Mouse (Mus musculus): ENCODE measurements around the gene Mms19. TPM values are rescaled to one million over a fixed set of nuclear protein-coding genes. Genes with fewer than 3 reads are reported as not detected.
"Not testable (repeated sequence)": the region's sequence is repeated elsewhere in the genome, so short reads cannot be mapped to it uniquely, and the experiment has no call there.

The Mms19 gene
- polyA plus RNA-seq, 1 experiment from 2014 or later, result 37.8 TPM

- Histone ChIP-seq H3K4me1 (ENCODE audit: control insufficient read depth, insufficient read depth, low read length) (no peaks in the 10 kb centered on the region), H3K27me3 (ENCODE audit: control insufficient read depth, insufficient read depth, low read length) (no peaks in the 10 kb centered on the region), H3K4me2 (ENCODE audit: low read depth, low read length) (no peak overlapping the region), H3K9ac (replicated peaks; ENCODE audit: low read length) (no peak overlapping the region), H3K4me3 (ENCODE audit: low read depth, low read length) (no peak overlapping the region), H3K27ac (replicated peaks; ENCODE audit: low read depth, low read length) (no peak overlapping the region), H3K36me3 (replicated peaks; ENCODE audit: control insufficient read depth, insufficient read depth, low read depth, low read length) (peaks cover 9% of the 10 kb centered on the region; the same call in 1 of the 2 replicates), H3K9me3 (replicated peaks; ENCODE audit: control insufficient read depth, low read length) (no peaks in the 10 kb centered on the region)
- DNase-seq (ENCODE audit: low spot score) (no peak), ATAC-seq (replicated peaks; ENCODE audit: insufficient number of reproducible peaks, low FRiP score, low TSS enrichment, low read depth) (no peak)
- WGBS, result 78% methylated on average over 4 of the region's 4 CpGs
Observed at GRCm38 (mm10) chr19:41919471-41919870, 61.5 kb downstream of the Mms19 start.

DNA sequence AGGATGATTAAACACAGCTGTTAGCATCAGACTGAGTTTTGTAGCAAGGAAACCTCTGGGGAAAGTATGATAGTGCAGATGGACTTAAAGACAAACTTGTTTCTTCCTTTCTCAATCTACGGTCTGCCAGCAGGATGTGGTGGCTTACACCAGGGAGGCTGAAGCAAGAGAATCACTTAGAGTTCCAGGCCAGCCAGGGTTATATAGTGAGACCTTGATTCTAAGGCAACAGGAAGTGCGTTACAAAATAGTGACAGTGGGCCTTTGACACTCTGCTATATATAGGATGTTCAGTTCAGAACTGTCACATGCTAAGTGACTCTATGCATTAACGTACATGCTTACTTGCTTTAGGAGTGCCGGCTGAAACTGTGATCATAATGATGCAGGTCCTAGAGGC lies 64.1 kb downstream of the Mms19 start:
- Histone ChIP-seq H3K27me3 (ENCODE audit: control insufficient read depth, insufficient read depth, low read length) (no peaks in the 10 kb centered on the region), H3K36me3 (replicated peaks; ENCODE audit: control insufficient read depth, insufficient read depth, low read depth, low read length) (peaks cover 9% of the 10 kb centered on the region; the same call in 1 of the 2 replicates), H3K4me1 (ENCODE audit: control insufficient read depth, insufficient read depth, low read length) (peaks cover 3% of the 10 kb centered on the region; the same call in 1 of the 2 replicates), H3K4me3 (ENCODE audit: low read depth, low read length) (no peak overlapping the region), H3K9me3 (replicated peaks; ENCODE audit: control insufficient read depth, low read length) (no peaks in the 10 kb centered on the region), H3K27ac (replicated peaks; ENCODE audit: low read depth, low read length) (no peak overlapping the region), H3K9ac (replicated peaks; ENCODE audit: low read length) (no peak overlapping the region), H3K4me2 (ENCODE audit: low read depth, low read length) (no peak overlapping the region)
- DNase-seq (ENCODE audit: low spot score) (no peak), ATAC-seq (replicated peaks; ENCODE audit: insufficient number of reproducible peaks, low FRiP score, low TSS enrichment, low read depth) (no peak)
- WGBS, result 81% methylated on average over 4 of the region's 4 CpGs

- no peak for ATAC-seq (replicated peaks; ENCODE audit: insufficient number of reproducible peaks, low FRiP score, low TSS enrichment, low read depth)
- H3K4me1 ChIP-seq (ENCODE audit: control insufficient read depth, insufficient read depth, low read length), result peaks cover 3% of the 10 kb centered on the region; the same call in 1 of the 2 replicates
- H3K9ac ChIP-seq (replicated peaks; ENCODE audit: low read length), result no peak overlapping the region
- H3K4me2 ChIP-seq (ENCODE audit: low read depth, low read length), result no peak overlapping the region
- no peak for DNase-seq (ENCODE audit: low spot score)
- H3K4me3 ChIP-seq (ENCODE audit: low read depth, low read length), result no peak overlapping the region
- no peaks in the 10 kb centered on the region for H3K27me3 ChIP-seq (ENCODE audit: control insufficient read depth, insufficient read depth, low read length)
- 80% methylated on average over 3 of the region's 3 CpGs for WGBS
- H3K9me3 ChIP-seq (replicated peaks; ENCODE audit: control insufficient read depth, low read length), result no peaks in the 10 kb centered on the region
- no peak overlapping the region for H3K27ac ChIP-seq (replicated peaks; ENCODE audit: low read depth, low read length)
- peaks cover 9% of the 10 kb centered on the region; the same call in 1 of the 2 replicates for H3K36me3 ChIP-seq (replicated peaks; ENCODE audit: control insufficient read depth, insufficient read depth, low read depth, low read length)
Observed at GRCm38 (mm10) chr19:41915294-41915693, 65.7 kb downstream of the Mms19 start.

GRCm38 (mm10) chr19:41914592-41914882 lies 66.4 kb downstream of the Mms19 start:
- not testable (repeated sequence) for H3K4me2 ChIP-seq (ENCODE audit: low read depth, low read length); H3K4me3 ChIP-seq (ENCODE audit: low read depth, low read length); H3K36me3 ChIP-seq (replicated peaks; ENCODE audit: control insufficient read depth, insufficient read depth, low read depth, low read length); ATAC-seq (replicated peaks; ENCODE audit: insufficient number of reproducible peaks, low FRiP score, low TSS enrichment, low read depth); H3K27me3 ChIP-seq (ENCODE audit: control insufficient read depth, insufficient read depth, low read length); H3K27ac ChIP-seq (replicated peaks; ENCODE audit: low read depth, low read length); H3K9me3 ChIP-seq (replicated peaks; ENCODE audit: control insufficient read depth, low read length); DNase-seq (ENCODE audit: low spot score); H3K9ac ChIP-seq (replicated peaks; ENCODE audit: low read length); H3K4me1 ChIP-seq (ENCODE audit: control insufficient read depth, insufficient read depth, low read length)

DNA sequence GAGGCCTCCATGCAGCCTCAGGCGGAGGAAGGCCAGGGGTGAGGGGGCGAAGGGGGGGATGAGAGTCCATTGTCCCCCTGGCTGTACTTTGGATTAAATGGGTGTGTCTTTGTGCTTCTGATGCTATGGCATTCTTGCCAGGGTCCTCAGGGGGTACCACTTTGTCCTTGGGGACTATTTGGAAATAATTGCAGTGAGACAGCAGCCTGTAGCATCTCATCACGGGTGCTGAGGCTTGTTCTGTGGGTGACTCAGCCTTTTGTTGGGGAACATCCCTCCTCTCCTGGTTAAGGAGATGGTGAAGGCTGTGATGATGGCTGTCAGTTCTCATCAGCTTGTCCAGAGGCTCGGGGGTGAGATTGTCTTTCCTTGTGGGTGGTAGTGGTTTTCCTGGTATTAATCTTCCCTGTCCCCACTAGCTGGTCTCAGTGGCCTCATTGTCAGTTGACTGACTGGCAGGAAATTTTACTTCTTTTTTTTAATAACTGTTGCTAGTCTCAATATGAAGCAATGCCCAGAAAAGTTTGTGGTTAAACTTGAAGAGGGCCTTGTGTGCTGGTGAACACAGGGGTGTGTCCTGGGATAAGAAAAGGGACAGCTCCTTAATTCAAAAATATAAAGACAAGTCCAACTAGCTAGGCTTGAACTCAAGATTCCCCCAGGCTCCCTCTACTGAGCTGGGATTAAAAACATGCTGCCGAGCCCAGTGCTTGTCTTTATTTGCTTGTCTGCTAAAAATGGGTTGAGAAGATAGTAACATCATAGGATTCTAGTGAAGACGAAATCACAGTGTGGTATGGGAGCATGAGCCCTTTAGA lies 67.0 kb downstream of the Mms19 start:
- Histone ChIP-seq H3K9me3 (replicated peaks; ENCODE audit: control insufficient read depth, low read length) (no peaks in the 10 kb centered on the region), H3K4me3 (ENCODE audit: low read depth, low read length) (peak overlapping the region; percentile 63), H3K4me2 (ENCODE audit: low read depth, low read length) (peak overlapping the region; percentile 44), H3K27me3 (ENCODE audit: control insufficient read depth, insufficient read depth, low read length) (no peaks in the 10 kb centered on the region), H3K9ac (replicated peaks; ENCODE audit: low read length) (peak overlapping the region; percentile 54), H3K4me1 (ENCODE audit: control insufficient read depth, insufficient read depth, low read length) (peaks cover 3% of the 10 kb centered on the region; the same call in 1 of the 2 replicates), H3K27ac (replicated peaks; ENCODE audit: low read depth, low read length) (no peak overlapping the region), H3K36me3 (replicated peaks; ENCODE audit: control insufficient read depth, insufficient read depth, low read depth, low read length) (peaks cover 6% of the 10 kb centered on the region; the same call in 1 of the 2 replicates)
- ATAC-seq (replicated peaks; ENCODE audit: insufficient number of reproducible peaks, low FRiP score, low TSS enrichment, low read depth), result no peak
- DNase-seq (ENCODE audit: low spot score), result peak; percentile 23
- WGBS, result 36% methylated on average over 6 of the region's 6 CpGs

GRCm38 (mm10) chr19:41912121-41913080 lies 68.6 kb downstream of the Mms19 start:
- Histone ChIP-seq H3K4me3 (ENCODE audit: low read depth, low read length) (peak overlapping the region; percentile 63), H3K27me3 (ENCODE audit: control insufficient read depth, insufficient read depth, low read length) (no peaks in the 10 kb centered on the region), H3K27ac (replicated peaks; ENCODE audit: low read depth, low read length) (peak overlapping the region; percentile 43; the same call in 1 of the 2 replicates), H3K4me2 (ENCODE audit: low read depth, low read length) (peak overlapping the region; percentile 44), H3K4me1 (ENCODE audit: control insufficient read depth, insufficient read depth, low read length) (peaks cover 3% of the 10 kb centered on the region; the same call in 1 of the 2 replicates), H3K9me3 (replicated peaks; ENCODE audit: control insufficient read depth, low read length) (no peaks in the 10 kb centered on the region), H3K36me3 (replicated peaks; ENCODE audit: control insufficient read depth, insufficient read depth, low read depth, low read length) (peaks cover 6% of the 10 kb centered on the region; the same call in 1 of the 2 replicates), H3K9ac (replicated peaks; ENCODE audit: low read length) (peak overlapping the region; percentile 82)
- ATAC-seq (replicated peaks; ENCODE audit: insufficient number of reproducible peaks, low FRiP score, low TSS enrichment, low read depth) (peak; percentile 75), DNase-seq (ENCODE audit: low spot score) (peak; percentile 45)
- WGBS, result under 1% methylated on average over 41 of the region's 53 CpGs

GRCm38 (mm10) chr19:41911178-41912073 lies 69.5 kb downstream of the Mms19 start, which contains the start of gene Pgam1:
Gene Pgam1 (plus strand): TSS chr19:41911923.
- peak within 1 kb of the TSS; percentile 69 for H3K27ac ChIP-seq (replicated peaks; ENCODE audit: low read depth, low read length)
- WGBS, result 5% methylated on average over 52 of the region's 54 CpGs
- DNase-seq (ENCODE audit: low spot score) (peak; percentile 99), ATAC-seq (replicated peaks; ENCODE audit: insufficient number of reproducible peaks, low FRiP score, low TSS enrichment, low read depth) (peak; percentile 88)
- no peaks in the 10 kb centered on the region for H3K9me3 ChIP-seq (replicated peaks; ENCODE audit: control insufficient read depth, low read length)
- no peaks in the 10 kb centered on the region for H3K27me3 ChIP-seq (ENCODE audit: control insufficient read depth, insufficient read depth, low read length)
- H3K9ac ChIP-seq (replicated peaks; ENCODE audit: low read length), result peak within 1 kb of the TSS; percentile 82
- H3K4me1 ChIP-seq (ENCODE audit: control insufficient read depth, insufficient read depth, low read length), result peaks cover 3% of the 10 kb centered on the region; the same call in 1 of the 2 replicates
- H3K4me3 ChIP-seq (ENCODE audit: low read depth, low read length), result peak within 1 kb of the TSS; percentile 63
- H3K4me2 ChIP-seq (ENCODE audit: low read depth, low read length), result peak within 1 kb of the TSS; percentile 44
- no peaks in the 10 kb centered on the region; the same call in 1 of the 2 replicates for H3K36me3 ChIP-seq (replicated peaks; ENCODE audit: control insufficient read depth, insufficient read depth, low read depth, low read length)

All from embryonic facial prominence, embryonic 11.5 days (tissue).